Mouse (Mus musculus) embryonic stem cell, embryonic (primary cell): ENCODE results near the gene Ap2a1.

Source experiments
- CTCF ChIA-PET, 4 experiments: fragments of 300-600 bp in 2 of 4; fragments of 350-600 bp in 2 of 4; sonication (Branson Sonifier 250); formaldehyde crosslinking; loops; one replicate each; lab custom pipeline; 2022; ENCODE audit warnings: inconsistent platforms in 2 of 4; lab: Charles Lee
- POLR2A ChIA-PET, 4 experiments: fragments of 300-600 bp in 2 of 4; fragments of 350-600 bp in 2 of 4; sonication (Branson Sonifier 250); formaldehyde crosslinking; loops; one replicate each; lab custom pipeline; 2022; ENCODE audit warnings: antibody characterized with exemption in 4 of 4, inconsistent platforms in 1 of 4; lab: Charles Lee

Ap2a1 gene

DNA sequence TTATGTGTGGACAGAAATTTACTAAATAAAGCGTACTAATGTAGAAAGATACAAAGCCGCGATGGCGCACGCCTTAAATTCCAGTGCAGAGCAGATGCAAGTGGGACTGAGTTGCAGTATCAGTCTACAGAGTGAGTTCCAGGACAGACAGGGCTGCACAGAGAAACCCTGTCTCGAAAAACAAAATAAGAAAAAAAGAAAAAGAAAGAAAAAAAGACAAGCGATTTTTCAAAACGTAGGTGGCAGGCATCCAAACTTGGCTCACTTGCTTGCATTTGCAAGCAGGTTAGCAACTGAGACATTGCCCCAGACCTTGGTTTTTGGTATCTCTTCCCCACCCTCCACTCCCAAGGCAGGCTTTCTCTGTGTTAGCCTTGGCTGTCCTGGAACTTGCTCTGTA lies 36.1 kb downstream of the Ap2a1 start:
- POLR2A ChIA-PET = interaction anchor here in 1 of 4 experiments (0.9 to 2.4 kb wide), 6 partner anchors 10 to 76 kb away, joined by 3 to 13 read pairs (median 4); partner anchors contain the start of gene Ptov1

DNA sequence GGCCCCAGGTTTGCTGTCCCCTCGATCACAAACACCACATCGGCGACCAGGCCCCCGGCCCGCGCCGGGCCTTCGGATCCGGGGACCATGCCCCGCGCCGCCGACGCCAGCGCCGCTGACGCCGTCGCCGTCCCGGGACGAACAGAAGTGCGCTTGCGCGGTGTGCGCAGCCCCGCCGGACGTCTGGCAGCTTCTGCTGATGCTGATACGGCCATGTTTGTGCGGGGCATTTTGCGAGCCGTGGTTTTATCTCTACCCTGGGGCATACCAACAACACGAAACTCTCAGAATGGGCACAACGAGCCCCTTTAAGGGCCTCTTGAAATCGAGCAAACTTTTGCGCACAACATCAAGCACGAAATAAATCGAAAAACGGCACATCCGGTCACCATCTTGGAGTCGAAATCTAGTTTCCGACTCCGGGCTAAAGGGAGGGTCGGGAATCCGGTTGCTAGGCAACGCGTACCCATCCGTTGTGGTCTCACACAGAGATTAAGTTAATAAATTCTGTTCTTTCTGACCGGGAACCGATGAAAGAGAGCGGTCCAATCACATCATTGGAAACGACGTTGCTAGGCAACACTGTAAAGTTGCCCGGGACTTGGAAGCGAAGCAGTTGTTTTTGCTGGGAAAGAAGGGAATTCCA lies 36.9 kb downstream of the Ap2a1 start, which contains the start of gene Med25:
Gene Med25 (minus strand): TSS at position 437 of the 646 bp plus-strand sequence.
- CTCF ChIA-PET = interaction anchor here in 3 of 4 experiments (0.6 to 1.1 kb wide), 5 partner anchors 9 to 189 kb away, joined by 3 to 5 read pairs (median 4); partner anchors contain the start of gene Ap2a1 (in 1 of the 3)
- POLR2A ChIA-PET = interaction anchor here (0.5 to 2.7 kb wide), 53 partner anchors 9 to 870 kb away, joined by 3 to 19 read pairs (median 4); partner anchors contain the start of genes Ptov1 (in 3 of the 4), Pnkp (in 2 of the 4), Prmt1 (in 2 of the 4) and Tbc1d17 (in 2 of the 4)

More for the DNA sequence above, 36.1 kb downstream of the Ap2a1 start:
- CTCF ChIA-PET = no interaction called here

DNA sequence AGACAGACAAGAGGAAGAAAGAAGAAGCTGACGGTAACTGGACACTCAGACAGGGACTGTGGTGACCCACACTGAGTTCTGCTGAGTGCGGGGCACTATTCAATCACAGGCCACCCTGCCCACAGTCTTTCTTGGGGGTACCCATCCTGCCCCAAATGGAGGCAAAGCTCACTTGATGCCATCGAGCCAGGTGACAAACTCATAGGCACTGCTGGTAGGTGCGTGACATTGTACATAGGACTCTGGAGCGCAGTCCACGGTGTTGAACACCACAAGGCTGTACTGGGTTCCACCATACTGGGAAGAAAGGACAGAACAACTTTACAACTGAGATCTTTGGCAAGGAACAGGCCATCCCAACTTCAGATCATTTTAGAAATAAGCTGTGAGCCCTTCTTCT lies 37.7 kb downstream of the Ap2a1 start:
- ChIA-PET POLR2A (interaction anchor here (0.5 to 2.7 kb wide), 54 partner anchors 8 to 257 kb away, joined by 3 to 19 read pairs (median 4); partner anchors contain the start of genes Ptov1 (in 3 of the 4), Il4i1 (in 2 of the 4), Nup62 (in 2 of the 4) and Pnkp (in 2 of the 4)), CTCF (interaction anchor here (0.6 to 1.1 kb wide), 7 partner anchors 10 to 190 kb away, joined by 3 to 5 read pairs (median 4); partner anchors contain the start of gene Ap2a1 (in 1 of the 4))

DNA sequence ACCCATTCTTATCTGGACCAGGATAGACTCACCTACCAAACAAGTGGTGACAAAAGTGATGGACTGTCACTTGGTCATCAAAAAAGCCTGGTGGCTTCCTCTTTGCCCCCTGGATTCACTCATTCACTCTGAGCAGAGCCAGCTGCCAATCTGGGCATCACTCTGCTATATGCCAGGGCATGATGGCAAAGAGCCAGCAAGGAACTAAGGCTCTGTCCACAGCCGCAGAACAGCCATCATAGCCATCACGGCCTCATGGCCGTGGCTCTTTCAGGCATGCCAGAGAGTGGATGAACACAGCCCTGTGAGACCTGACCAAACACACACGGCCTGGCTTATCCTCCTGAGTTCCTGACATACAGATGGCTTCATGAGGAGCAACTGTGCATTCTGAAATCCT lies 38.6 kb downstream of the Ap2a1 start:
- POLR2A ChIA-PET = interaction anchor here in 3 of 4 experiments (0.6 to 2.7 kb wide), 15 partner anchors 8 to 182 kb away, joined by 3 to 19 read pairs (median 8); partner anchors contain the start of genes Ptov1 (in 3 of the 3), Izumo2 (in 1 of the 3), Pnkp (in 1 of the 3) and Rras (in 1 of the 3)
- CTCF ChIA-PET = no interaction called here

DNA sequence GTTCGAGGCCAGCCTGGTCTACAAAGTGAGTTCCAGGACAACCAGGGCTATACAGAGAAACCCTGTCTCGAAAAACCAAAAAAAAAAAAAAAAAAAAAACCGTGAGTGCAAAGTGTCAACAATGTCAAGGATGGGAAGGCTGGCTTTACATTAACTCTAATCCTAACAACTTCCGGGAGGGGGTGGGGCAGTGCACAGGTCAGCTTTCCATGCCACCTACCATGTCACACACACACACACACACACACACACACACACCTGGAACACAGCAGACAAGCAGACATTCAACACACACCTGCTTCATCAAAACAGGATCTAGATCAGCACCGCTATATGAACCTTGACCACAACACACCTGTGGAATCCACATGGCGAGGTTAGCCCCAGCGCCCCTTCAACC lies 39.1 kb downstream of the Ap2a1 start:
- ChIA-PET POLR2A (interaction anchor here in 3 of 4 experiments (1.0 to 2.7 kb wide), 5 partner anchors 13 to 181 kb away, joined by 3 to 11 read pairs (median 6); partner anchors contain the start of genes Ptov1 (in 2 of the 3) and Izumo2 (in 1 of the 3)), CTCF (no interaction called here)

DNA sequence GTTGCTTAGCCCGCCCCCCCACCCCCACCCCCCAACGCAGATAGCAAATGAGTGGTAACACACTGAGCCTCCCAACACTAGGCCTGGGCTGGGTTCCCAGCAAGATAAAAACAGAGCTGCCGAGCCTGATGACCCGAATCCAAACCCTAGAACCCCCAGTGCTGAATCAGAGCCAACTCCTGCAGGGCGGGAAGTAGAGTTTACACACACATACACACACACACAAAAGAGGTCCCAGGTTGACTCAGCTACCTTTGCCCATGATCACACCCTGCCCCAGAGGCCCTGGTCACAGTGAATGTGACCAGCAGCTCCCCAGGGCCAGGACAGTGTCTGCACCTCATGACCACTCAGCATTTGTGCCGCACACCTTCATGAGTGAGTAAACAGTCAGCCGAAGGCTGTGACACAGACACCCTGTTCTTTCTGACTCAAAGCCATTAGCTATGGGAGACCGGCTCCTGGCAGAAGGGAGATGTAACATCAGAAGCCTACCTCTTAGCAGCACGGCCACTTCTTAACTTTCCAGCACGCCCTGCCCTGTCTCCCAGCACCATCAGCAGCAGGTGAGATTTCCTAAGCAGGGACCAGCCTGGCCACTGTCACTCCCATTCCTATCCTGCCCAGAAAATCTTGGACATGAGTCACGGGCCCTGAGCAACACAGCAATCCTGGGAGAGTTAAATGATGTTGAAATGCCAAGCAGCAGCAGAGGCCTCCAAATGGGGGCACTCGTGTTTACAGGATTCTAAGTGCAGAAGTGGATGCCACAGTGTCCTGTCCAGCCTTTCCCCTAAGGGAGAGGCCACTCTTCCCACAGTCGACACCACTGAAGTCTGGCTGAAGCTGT lies 40.8 kb downstream of the Ap2a1 start:
- CTCF ChIA-PET = interaction anchor here in 2 of 4 experiments (0.5 to 1.1 kb wide), 5 partner anchors 9 to 615 kb away, joined by 3 to 10 read pairs (median 3); no protein-coding TSS in a partner anchor
- POLR2A ChIA-PET = interaction anchor here in 3 of 4 experiments (0.6 to 3.0 kb wide), 14 partner anchors 9 to 612 kb away, joined by 3 to 11 read pairs (median 3); partner anchors contain the start of genes Ptov1 (in 2 of the 3), Akt1s1 (in 1 of the 3), Ap2a1 (in 1 of the 3) and Nup62 (in 1 of the 3)

DNA sequence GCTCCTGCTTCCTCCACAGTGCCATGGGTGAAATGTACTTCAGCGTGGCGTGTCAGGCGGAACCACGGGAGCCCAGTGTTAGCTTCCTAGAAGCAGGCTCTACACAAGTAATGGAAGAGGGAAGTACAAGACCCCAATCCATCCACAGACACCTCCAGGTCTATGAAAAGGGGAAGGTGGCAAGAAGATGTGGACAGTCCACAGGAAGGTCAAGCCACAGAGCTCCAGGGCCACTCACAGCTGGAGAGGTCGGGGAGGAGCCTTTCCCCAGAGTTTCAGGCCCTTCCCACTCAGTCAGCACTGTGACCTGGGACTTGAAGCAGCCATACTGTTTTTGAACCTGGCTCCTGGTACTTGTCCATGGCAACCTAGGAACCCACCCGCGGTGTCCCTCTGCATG lies 42.3 kb downstream of the Ap2a1 start:
- CTCF ChIA-PET = interaction anchor here in 1 of 4 experiments (0.5 kb wide), 1 partner anchor 14 kb away, joined by 16 read pairs; no protein-coding TSS in a partner anchor

DNA sequence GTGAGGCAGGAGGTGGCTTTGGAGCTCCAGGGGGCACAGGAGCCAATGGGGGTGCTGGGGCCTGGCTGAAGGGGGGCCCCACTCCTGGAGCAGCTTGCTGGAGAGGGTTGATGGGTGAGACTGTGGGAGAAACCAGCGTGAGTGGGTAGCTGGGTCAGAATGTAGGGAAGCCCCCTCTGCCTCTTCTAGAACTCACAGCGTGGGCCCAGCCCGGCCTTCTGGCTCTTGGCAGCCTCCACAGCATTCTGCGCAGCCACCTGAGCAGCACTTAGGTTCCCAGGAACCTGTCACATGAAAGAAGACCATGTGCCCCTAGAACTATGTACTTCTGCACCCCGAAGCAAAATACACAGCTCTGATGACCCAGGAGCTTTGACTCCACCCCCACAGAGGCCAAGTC lies 44.7 kb downstream of the Ap2a1 start:
- ChIA-PET CTCF (interaction anchor here (0.5 to 1.4 kb wide), 6 partner anchors 12 to 1796 kb away, joined by 3 to 4 read pairs (median 3); partner anchors contain the start of gene Ap2a1 (in 1 of the 4)), POLR2A (interaction anchor here in 3 of 4 experiments (0.8 to 4.3 kb wide), 14 partner anchors 10 to 101 kb away, joined by 3 to 25 read pairs (median 4); partner anchors contain the start of genes Ptov1 (in 3 of the 3), Akt1s1 (in 2 of the 3), Tbc1d17 (in 2 of the 3) and Fuz (in 1 of the 3))

More for the DNA sequence above, 42.3 kb downstream of the Ap2a1 start:
- POLR2A ChIA-PET = interaction anchor here in 3 of 4 experiments (0.6 to 3.0 kb wide), 7 partner anchors 10 to 178 kb away, joined by 3 to 11 read pairs (median 3); partner anchors contain the start of genes Izumo2 (in 1 of the 3) and Ptov1 (in 1 of the 3)

DNA sequence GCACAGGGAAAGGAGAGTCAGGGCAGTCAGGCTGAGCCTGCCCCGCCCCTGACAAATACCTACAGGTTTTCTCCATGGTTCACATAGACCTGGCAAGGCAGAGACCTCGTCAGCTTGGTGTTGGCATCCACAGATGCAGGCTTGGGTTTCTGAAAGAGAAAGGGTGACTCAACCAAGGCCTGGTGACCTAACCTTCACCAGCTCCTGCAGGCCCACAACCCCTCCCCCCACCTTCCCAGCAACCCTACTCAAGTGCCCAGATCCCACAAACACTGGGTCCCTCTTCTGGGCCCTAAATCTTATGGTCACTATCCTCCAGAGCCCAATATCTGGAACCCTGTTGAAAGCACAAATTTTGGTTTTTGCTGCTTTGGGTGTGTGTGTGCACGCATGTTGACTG lies 46.3 kb downstream of the Ap2a1 start:
- ChIA-PET CTCF (no interaction called here), POLR2A (interaction anchor here in 3 of 4 experiments (1.0 to 4.3 kb wide), 15 partner anchors 9 to 175 kb away, joined by 3 to 25 read pairs (median 5); partner anchors contain the start of genes Ptov1 (in 3 of the 3), Med25 (in 2 of the 3), Fuz (in 1 of the 3) and Il4i1 (in 1 of the 3))

DNA sequence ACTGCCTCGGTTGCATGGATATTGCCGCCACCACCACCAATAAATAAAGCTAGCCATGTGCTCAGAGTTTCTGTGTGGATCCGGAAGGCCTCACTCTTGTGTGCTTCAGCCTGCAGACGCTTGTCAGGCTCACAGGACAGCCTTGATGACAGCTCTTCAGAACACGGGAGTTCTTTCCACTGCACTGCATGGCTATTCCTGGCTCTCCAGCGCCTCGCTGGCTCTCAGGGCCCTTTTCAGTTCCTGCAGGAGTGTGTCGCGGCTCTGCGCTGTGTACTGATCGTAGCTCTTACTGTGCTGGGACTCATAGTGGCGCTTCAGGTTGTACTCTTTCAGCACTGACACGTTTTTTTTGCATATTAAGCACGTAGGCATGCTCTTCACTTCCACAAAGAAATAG lies 51.5 kb downstream of the Ap2a1 start:
- CTCF ChIA-PET = no interaction called here

DNA sequence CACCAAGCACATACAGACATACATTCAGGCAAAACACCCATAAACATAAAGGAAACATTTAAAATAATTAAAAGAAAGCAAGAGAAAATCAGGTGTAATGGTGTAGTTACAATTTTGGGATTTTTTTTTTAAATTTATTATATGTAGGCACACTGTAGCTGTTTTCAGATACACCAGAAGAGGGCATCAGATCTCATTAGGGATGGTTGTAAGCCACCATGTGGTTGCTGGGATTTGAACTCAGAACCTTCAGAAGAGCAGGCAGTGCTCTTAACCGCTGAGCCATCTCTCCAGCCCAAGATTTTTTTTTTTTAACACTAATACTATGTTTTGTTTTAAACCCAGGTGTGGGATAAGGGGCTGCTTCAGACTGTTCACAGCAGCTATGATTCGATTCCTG lies 57.5 kb downstream of the Ap2a1 start:
- ChIA-PET POLR2A (interaction anchor here in 3 of 4 experiments (0.7 to 52.0 kb wide), 16 partner anchors 8 to 571 kb away, joined by 3 to 2007 read pairs (median 24); partner anchors contain the start of genes Akt1s1 (in 3 of the 3), Tbc1d17 (in 3 of the 3), Atf5 (in 2 of the 3) and Il4i1 (in 2 of the 3)), CTCF (interaction anchor here in 3 of 4 experiments (0.6 to 2.7 kb wide), 8 partner anchors 27 to 460 kb away, joined by 3 to 10 read pairs (median 4); no protein-coding TSS in a partner anchor)

More for the DNA sequence above, 51.5 kb downstream of the Ap2a1 start:
- POLR2A ChIA-PET = interaction anchor here (0.5 to 2.2 kb wide), 17 partner anchors 8 to 281 kb away, joined by 3 to 10 read pairs (median 4); partner anchors contain the start of genes Akt1s1 (in 1 of the 4), Atf5 (in 1 of the 4), Il4i1 (in 1 of the 4) and Izumo2 (in 1 of the 4)

DNA sequence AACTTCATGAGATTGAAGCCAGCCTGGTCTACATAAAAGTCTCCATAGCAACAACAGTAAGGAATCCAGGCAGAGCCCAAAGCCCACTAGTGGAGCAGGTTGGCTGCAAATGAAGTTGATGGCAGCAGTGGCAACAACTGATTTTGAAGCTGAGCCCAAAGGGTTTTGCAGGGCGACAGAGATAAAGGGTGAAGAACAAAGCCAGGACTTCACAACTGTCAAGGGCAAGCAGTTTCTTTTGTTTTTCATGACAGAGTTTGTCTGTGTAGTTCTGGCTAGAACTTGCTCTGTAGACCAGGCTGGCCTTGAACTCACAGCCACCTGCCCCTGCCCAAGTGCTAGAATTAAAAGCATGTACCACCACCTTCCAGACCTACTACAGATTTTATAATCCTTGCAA lies 58.1 kb downstream of the Ap2a1 start:
- POLR2A ChIA-PET = interaction anchor here in 3 of 4 experiments (0.6 to 52.0 kb wide), 26 partner anchors 8 to 572 kb away, joined by 3 to 2007 read pairs (median 11); partner anchors contain the start of genes Akt1s1 (in 3 of the 3), Pnkp (in 3 of the 3), Tbc1d17 (in 3 of the 3) and Atf5 (in 2 of the 3)
- CTCF ChIA-PET = interaction anchor here in 3 of 4 experiments (0.6 to 2.7 kb wide), 11 partner anchors 27 to 459 kb away, joined by 3 to 10 read pairs (median 3); partner anchors contain the start of gene Prmt1 (in 1 of the 3)

DNA sequence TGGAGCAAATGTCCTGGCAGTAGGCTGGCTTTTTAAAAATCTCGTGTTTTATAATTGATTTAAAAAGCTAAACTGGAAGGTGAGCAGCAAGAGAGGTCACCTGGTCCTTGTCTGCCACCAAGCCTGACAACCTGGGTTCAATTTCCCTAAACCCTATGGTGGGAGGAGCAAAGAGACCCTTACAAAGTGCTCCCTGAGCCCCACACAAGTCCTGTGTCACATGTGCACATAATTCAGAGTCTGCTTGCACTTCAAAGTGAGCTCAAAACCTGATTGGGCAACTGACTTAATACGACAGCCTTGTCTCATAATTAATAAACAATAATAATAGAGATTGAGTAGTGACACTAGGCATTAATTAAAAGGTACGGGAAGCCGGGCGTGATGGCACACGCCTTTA lies 58.7 kb downstream of the Ap2a1 start:
- ChIA-PET CTCF (interaction anchor here in 3 of 4 experiments (0.8 to 2.7 kb wide), 11 partner anchors 10 to 343 kb away, joined by 3 to 15 read pairs (median 4); partner anchors contain the start of gene Prmt1 (in 1 of the 3)), POLR2A (interaction anchor here (0.6 to 52.0 kb wide), 65 partner anchors 9 to 491 kb away, joined by 3 to 2007 read pairs (median 7); partner anchors contain the start of genes Akt1s1 (in 3 of the 4), Atf5 (in 3 of the 4), Il4i1 (in 3 of the 4) and Med25 (in 3 of the 4))

DNA sequence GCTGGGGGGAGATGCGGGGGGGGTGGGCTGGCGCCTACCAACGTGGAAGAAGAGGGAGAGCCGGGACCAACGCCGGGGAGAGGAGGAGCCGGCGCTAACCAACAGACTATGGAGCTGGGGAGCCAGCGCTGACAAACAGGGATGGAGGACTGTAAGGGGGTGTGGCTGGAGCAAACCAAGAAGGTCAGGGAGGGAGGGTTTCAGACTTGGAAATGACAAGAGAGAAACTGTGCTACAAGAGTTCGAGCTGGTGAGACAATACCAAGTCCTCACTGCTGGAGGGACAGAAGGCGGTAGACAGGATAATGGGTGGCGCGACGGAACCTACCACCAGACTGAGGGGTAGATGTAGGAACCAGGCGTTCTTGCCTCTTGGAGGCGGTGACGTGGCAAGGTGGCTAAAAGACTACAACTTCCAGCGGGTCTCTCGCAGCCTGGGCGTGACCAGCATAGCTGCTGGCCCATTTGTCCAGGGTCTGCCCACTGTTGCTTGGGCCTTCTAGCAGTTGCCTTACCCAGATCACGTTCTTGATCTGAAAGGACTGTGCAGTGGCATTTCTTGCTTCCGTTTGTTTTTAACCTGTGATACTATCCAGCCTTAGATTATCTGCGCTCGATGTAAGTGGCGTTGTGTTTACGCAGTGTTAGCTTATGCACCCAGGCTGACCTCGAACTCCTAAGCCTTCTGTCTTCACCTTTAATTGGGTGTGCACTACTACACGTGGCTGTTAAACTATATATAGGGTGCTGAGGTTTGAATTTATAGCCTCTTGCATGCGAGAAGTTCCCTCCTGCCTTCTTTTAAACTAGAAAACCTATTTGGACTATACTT lies 59.4 kb downstream of the Ap2a1 start, which contains the start of gene Ptov1:
Gene Ptov1 (minus strand): TSS at position 92 of the 832 bp plus-strand sequence.
- CTCF ChIA-PET = interaction anchor here (0.6 to 2.7 kb wide), 18 partner anchors 8 to 996 kb away, joined by 3 to 15 read pairs (median 4); partner anchors contain the start of genes Akt1s1 (in 1 of the 4), Fuz (in 1 of the 4), Pnkp (in 1 of the 4) and Prmt1 (in 1 of the 4)
- POLR2A ChIA-PET = interaction anchor here (0.5 to 52.0 kb wide), 103 partner anchors 8 to 644 kb away, joined by 3 to 2007 read pairs (median 4); partner anchors contain the start of genes Akt1s1 (in 3 of the 4), Atf5 (in 3 of the 4), Fuz (in 3 of the 4) and Il4i1 (in 3 of the 4)
